Mouse (Mus musculus): ENCODE measurements around the gene Gm5089.

The Gm5089 gene

GRCm38 (mm10) chr14:122426529-122427203 is 24.2 kb downstream of the Gm5089 start:
- no peak for DNase-seq (ENCODE audit: low spot score)

DNA sequence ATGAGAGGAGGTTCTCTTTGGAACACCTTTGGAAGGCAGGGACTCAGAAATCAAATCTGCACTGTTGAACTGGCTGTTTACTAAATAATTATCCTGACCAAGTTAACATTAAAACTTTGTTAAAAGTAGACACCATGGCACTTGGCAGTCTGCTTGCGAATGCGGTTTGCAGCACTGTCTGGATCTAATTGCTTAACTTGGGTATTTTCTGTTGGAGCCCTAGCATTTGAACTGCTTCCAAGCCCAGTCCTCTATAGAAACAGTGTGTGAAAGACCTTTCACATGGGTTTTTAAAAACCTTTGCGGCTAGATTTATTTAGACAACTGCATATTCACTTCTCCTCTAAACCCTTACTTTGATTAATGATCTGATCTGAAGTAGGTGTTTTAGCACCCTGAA is 26.5 kb downstream of the Gm5089 start:
- DNase-seq (ENCODE audit: low spot score) = no peak

GRCm38 (mm10) chr14:122416166-122416771 is 34.6 kb downstream of the Gm5089 start:
- no peak for DNase-seq (ENCODE audit: low spot score)

DNA sequence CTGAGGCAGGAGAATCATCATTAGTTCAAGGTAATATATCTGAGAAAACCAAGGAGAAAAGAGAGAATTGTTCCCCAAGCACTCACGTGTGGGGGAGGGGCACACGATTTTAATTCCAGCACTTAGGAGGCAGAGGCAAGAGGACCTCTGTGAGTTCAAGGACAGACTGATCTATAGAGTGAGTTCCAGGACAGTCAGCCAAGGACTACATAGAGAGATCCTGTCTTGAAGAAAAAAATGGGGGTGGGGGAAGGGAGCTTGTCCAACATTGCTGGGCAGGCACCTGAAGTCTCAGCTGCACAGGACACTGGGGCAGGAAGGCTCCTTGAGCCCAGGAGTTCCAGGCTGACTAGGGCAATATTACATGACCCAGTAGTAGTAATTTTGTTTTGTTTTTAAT is 36.1 kb downstream of the Gm5089 start:
- no peak for DNase-seq (ENCODE audit: low spot score)

- DNase-seq (ENCODE audit: low spot score) = no peak
Observed at GRCm38 (mm10) chr14:122413542-122413928, 37.4 kb downstream of the Gm5089 start.

DNA sequence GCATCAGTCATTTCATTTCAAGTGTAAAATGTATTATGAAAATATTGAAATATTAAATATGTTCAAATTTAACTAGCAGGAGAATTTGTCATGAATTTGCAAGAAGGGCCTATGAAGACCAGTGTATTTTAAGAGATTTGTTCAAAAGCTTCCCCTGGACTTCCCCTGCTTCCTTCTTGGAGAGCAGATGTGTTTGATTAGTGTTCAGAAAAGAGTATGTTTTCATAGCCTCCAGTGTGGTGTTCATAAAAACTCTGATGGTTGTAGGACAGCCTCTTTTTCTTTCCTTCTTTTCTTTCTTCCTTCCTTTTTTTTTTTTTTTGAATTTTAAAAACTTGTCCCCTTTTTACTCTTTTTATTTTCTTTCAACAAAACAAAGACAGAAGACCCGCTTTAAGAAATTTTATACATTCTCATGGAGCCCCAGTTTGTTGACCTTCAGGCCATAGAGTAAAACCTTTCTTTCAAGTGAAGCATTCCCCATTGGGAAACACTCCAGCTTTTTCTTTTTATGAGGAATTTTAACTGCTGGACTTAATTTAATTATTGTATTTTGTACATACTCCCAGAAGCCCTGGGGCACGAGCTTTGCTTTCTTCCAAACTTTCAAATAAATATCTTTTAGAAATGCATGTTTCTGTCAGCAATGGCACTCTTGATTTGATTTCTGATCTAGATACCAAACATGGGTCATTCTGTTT is 37.9 kb downstream of the Gm5089 start:
- no peak for DNase-seq (ENCODE audit: low spot score)

DNA sequence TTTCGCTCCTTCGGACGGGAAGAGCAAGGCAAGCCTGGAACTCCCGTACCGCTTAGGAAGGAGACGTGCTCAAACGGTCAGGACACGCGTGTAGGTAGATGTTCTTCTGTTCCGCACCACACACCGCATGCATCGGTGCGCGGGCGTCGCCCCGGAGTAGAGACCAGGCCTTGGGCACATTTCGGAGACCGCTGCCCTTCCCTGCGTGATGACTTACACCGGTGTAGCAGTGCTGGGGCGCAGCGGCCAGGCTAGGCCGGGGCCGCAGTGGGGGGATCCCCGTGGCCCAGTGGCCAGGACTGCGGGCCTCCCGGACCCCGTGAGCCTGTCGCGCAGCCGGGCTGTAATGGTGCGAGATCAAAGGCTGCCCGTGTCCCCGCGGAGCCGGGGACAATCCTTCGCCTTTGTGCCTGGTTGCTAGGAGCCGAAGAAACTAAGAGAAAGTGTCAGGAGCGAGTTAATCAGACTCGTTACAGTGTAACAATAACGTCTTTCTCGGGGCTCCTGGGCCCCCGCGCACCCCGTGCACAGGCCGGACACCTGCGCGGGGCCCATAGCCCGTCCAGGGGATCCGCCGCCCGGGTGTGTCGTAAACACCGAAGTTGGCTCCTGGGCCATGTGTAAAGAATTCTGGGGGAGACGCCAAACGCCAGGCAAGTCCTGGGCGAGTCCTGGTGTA is 44.2 kb downstream of the Gm5089 start:
- no peak for DNase-seq (ENCODE audit: low spot score)

GRCm38 (mm10) chr14:122405897-122406540 is 44.9 kb downstream of the Gm5089 start:
- DNase-seq (ENCODE audit: low spot score) = no peak

DNA sequence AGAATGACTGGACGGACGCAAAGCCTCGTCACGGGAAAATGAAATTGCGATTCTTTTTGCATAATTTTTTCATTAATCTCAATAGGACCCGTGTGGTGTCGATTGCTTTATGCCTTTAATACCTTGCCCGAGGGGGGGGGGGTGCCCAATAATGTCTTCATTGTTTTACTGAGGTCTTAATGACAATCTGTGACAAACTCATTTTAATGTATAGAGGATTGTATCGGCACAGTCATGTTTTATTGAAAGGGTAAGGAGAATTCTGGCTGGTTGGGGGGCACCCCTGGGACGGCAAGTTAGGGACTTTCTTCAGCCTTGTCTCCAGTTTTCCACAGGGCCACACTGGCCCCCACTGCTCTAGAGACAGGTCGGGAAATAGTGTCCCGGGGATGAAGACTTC is 45.7 kb downstream of the Gm5089 start:
- DNase-seq (ENCODE audit: low spot score) = no peak

DNA sequence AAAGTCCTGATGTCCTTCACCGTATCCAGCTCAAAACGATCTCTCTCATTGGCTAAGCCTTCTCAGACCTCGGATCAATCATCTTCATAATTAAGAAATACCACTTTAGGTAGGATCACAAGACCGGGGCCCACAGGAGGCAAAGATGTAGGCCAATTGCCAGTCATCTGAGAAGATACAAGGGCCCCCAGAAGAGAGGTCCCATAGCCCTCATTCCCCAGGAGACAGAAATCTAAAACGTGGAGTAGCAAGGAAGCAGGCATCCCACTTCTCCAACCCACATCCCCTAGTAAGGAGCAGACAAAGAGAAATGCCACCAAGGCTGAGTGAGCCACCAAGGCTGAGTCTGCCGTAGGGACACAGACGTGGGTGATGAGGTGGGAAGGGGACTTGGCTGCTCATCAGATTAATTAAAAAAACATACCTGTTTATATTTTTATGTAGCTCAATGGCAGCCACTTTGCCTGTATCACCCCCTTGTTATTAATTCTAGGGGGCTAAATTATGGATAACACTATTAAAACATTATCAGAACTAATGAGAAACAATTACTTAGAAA is 46.2 kb downstream of the Gm5089 start:
- DNase-seq (ENCODE audit: low spot score) = no peak

- no peak for DNase-seq (ENCODE audit: low spot score)
Observed at GRCm38 (mm10) chr14:122403422-122403940, 47.4 kb downstream of the Gm5089 start.

DNA sequence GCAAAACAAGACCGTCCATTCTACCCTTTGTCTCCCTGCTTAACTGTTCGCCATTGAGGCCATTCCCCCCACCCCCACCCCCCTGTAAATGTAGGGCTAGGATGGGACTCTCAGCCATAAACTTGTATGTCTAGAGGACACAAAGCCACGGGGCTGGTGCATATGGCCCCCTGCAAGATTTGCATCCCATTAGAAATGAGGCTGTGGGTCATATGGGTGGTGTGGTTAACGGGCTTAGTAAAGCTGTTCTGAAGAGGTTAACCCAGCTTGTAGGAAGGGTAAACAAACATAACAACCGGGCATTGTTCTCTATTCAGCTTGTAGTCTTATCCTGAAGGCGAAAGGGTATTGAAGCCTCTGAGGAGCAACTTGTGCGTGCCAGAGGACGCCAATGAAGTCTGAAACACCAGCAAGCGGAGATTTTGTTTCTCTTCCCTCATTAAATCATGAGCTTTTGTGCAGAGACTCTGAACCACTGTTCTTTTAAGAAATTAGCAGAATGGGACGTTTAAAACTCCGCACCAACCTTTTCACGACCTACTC is 48.1 kb downstream of the Gm5089 start:
- DNase-seq (ENCODE audit: low spot score) = no peak

- no peak for DNase-seq (ENCODE audit: low spot score)
Observed at GRCm38 (mm10) chr14:122401886-122402285, 49.0 kb downstream of the Gm5089 start.

DNA sequence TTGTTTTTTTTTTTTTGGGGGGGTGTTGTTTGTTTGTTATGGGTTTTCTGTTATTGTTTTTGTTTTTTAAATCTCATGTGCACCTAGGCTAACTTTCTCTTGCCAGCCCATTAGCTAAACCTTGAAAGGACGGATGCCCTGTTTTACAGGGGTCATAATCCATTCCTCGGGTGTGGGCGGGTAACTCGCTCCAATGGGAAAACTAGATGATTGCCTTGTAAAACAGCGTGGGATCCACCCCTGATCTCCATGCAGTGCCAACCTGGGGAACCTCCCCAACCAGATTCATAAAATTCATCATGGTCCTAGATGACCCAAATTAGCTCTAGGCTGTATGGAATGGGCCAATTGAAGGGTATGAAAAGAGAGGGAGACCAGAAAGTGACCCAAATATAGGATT is 51.0 kb downstream of the Gm5089 start:
- DNase-seq (ENCODE audit: low spot score) = no peak

DNA sequence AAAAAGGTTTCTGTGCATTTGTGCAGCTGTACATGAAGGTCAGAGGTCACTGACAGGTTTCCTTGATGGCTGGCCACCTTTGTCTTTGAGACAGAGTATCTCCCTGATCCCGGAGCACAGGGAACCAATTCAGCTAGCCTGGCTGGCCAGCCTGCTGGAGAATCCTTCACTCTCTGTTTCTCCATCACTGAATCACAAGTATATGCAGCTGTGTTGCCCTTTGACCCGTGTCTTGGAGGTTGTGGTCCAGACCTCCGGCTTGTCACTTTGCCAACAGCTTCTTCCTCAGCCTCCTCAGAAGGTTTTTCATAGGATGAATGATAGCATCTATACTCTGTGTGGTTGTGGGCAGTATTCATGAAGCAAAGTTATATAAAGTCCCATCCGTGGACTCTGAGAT is 52.2 kb downstream of the Gm5089 start:
- no peak for DNase-seq (ENCODE audit: low spot score)

- DNase-seq (ENCODE audit: low spot score) = no peak
Observed at GRCm38 (mm10) chr14:122393119-122393518, 57.8 kb downstream of the Gm5089 start.

- DNase-seq (ENCODE audit: low spot score) = no peak
Observed at GRCm38 (mm10) chr14:122390935-122391334, 60.0 kb downstream of the Gm5089 start.

- no peak for DNase-seq (ENCODE audit: low spot score)
Observed at GRCm38 (mm10) chr14:122389684-122390370, 61.1 kb downstream of the Gm5089 start.

DNA sequence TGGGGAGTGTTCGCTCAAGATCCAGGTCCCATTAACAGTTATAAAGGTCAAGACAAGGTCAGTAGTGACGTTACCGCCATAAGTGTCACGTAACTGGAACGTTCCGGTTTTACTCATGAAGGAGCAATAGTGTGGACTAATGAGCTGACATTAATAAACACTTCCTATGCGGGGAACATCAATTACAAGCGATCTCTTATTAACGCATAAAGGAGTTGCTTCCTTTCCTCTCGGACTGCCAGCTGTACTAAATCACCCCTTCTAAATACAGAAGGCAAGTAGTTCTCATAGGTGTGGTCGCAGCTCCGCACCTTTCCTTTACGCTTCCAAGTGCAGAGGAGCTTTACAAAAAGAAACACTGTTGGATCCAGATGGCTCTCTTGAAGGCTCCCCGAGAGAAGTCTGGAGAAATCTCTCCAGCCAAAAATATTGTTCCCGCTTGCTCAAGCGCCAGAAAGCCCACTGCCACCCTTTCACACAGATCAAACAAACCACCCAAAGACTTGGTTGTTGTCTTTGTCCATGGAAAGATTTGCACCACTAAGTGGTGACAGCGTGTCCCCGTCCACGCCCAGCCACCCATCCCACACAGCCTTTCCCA is 62.4 kb downstream of the Gm5089 start:
- DNase-seq (ENCODE audit: low spot score) = no peak

- no peak for DNase-seq (ENCODE audit: low spot score)
Observed at GRCm38 (mm10) chr14:122387781-122388180, 63.1 kb downstream of the Gm5089 start.

Measured in T-cell, adult 2 months (primary cell).